Mouse (Mus musculus): Measurements from ENCODE around the gene Urah.

DNA sequence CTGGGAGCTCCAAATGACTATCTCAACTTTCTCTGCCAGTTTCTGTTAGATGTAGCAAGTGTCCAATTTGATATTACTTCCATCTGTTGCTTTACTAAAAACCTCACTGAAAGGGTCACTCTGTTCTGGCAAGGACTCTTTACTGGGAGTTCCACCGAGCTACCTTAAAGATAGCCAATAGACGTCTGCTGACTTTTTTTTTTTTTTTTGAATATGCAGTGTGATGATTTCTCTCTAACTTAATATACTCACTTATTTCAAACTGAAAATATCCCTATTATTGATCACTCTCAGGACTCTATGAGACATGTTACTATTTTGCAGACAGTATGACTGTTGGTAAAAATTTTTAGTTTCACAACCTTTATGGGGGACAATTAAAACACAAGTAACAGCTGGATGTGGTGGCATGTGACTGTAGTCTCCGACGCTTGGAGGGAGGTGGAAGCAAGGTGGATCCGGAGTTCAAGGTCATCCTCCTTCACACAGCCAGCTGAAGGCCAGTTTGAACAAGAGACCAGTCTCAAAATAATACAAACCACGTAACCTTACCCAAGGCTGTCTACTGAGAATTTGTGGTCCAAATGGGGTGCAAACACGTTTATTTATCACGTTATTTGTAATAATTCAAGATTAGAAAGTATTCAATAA lies 46.2 kb downstream of the Urah start:
- TF ChIP-seq TAL1 (conservative IDR thresholded peaks at IDR 0.05; ENCODE audit: low read depth, low read length) (no peak), CTCF (IDR thresholded peaks at IDR 0.05; ENCODE audit: low read depth, low read length) (no peak), GATA2 (IDR thresholded peaks at IDR 0.05; ENCODE audit: borderline replicate concordance, low read depth, low read length) (no peak), POLR2AphosphoS5 (IDR thresholded peaks at IDR 0.05; ENCODE audit: insufficient replicate concordance, low read depth, low read length) (no peak), GATA1 (IDR thresholded peaks at IDR 0.05; ENCODE audit: borderline replicate concordance, low read length) (no peak)

Data from G1E (cell line).